ENCODE assay signal across 8 mouse cellular contexts in the genomic region with DNA sequence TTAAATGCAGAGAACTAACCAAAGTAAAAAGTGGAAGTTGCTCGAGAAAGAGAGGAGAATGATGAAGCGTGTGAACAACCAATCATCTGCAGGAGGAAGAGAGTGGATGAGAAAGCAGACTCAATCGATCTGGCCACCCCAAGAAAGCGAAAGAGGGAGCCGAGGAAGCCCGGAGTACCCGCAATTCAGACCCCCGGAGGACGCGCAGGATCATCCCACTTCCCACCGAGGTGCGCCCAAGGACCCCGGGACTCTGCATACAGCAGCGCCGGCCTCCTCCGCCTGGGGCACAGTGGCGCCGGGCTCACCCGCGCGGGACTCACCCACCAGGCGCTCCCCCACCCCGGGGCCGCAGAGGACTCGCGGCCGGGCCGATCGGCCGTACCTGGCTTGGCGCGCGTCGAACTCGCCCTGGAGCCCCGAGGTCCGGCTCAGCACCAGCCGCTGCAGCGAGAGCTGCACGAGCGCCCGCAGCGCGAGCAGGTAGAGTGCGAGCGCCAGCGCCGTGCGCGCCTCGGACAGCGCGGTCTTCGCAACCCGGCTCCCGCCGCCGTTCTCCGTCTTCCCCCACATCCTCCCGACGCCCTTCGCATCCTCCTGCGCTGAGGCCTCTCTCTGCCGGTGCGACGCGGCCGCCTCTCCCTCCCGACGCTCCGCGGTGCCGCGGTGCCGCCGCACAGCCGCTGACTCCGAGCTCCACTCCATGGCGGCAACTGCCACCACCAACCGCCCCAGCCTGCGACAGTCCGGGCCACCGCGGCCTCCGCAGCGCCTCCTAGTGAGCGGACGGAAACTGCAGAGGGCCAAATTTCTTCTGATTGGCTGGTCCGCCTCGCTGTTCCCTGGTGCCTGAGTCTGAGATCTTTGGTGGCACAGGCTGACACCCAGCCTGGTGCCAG. TPM values are rescaled to one million over a fixed set of nuclear protein-coding genes. Genes with fewer than 3 reads are reported as not detected.
DNase-seq lines count a peak whose midpoint lies in the region; ATAC-seq and TF ChIP-seq lines count a peak whose summit lies in the region.

A gene (minus strand): TSS at position 765 of the 899 bp plus-strand sequence.

- no peaks in the 10 kb centered on the region; the same call in 1 of the 2 replicates for H3K36me3 ChIP-seq in forebrain, embryonic 15.5 days

- intact Hi-C loops in heart, postnatal 25 days (cut with DNase I) = no loop called here

- peak within 1 kb of the TSS; percentile 62 for H3K4me2 ChIP-seq in forebrain, embryonic 15.5 days (replicated peaks)

- peak; percentile 87 for DNase-seq in ES-CJ7 (ENCODE audit: low read depth, low spot score)
- DNase-seq in cerebellum, adult 11 months = peak; percentile 98
- DNase-seq in heart, postnatal 25 days (ENCODE audit: low spot score) = peak; percentile 86
- DNase-seq in layer of hippocampus, adult 18-20 months (ENCODE audit: low spot score in 2 of 2) = peak; percentile 97 to 99
- peak; percentile 96 for DNase-seq in lung, adult 2 months
- peak; percentile 90 for DNase-seq in thymus, adult 18-20 months

- TF ChIP-seq POLR2A in lung, adult 2 months (IDR thresholded peaks at IDR 0.05; ENCODE audit: borderline replicate concordance, extremely low read depth, low read depth, low read length) = peak; percentile 66; the same call in 1 of the 2 replicates

- peak; percentile 68 for TF ChIP-seq CTCF in lung, adult 2 months (IDR thresholded peaks at IDR 0.05; ENCODE audit: insufficient read depth, low read length)

- peak; percentile 96 for ATAC-seq in forebrain, embryonic 15.5 days (replicated peaks)
- peak; percentile 94 for ATAC-seq in neutrophil, adult 5-6 weeks (ENCODE audit: extremely low read depth, insufficient number of reproducible peaks, low FRiP score, poor library complexity, severe bottlenecking)

- H3K27me3 ChIP-seq in forebrain, embryonic 15.5 days = no peaks in the 10 kb centered on the region

- peak within 1 kb of the TSS; percentile 93 for H3K27ac ChIP-seq in forebrain, embryonic 15.5 days (replicated peaks)

- peaks cover 5% of the 10 kb centered on the region for H3K4me1 ChIP-seq in forebrain, embryonic 15.5 days
- no peaks in the 10 kb centered on the region for H3K4me1 ChIP-seq in lung, adult 2 months (ENCODE audit: control insufficient read depth, insufficient read depth, low read length)

- peak within 1 kb of the TSS; percentile 98 for H3K4me3 ChIP-seq in forebrain, embryonic 15.5 days
- peak within 1 kb of the TSS; percentile 85 for H3K4me3 ChIP-seq in lung, adult 2 months (replicated peaks; ENCODE audit: extremely low read depth, low read depth, low read length)

- WGBS in forebrain, embryonic 15.5 days = under 1% methylated on average over 70 of the region's 90 CpGs
- WGBS in lung, adult 2 months = under 1% methylated on average over 87 of the region's 90 CpGs

- H3K9ac ChIP-seq in forebrain, embryonic 15.5 days (replicated peaks) = peak within 1 kb of the TSS; percentile 86

- H3K9me3 ChIP-seq in forebrain, embryonic 15.5 days = no peaks in the 10 kb centered on the region

RNA-seq across cellular contexts. Expression of the gene that starts here (rescaled TPM):
- polyA plus RNA-seq in forebrain, embryonic 15.5 days (2015; fragmentation: Nextera tagmentation; extraction: Ambion mirVana) = 7.1 and 8.0 TPM in 2 replicates
- total RNA-seq in heart, postnatal 25 days (2021) = 1 to 10 TPM; 8.8 to 9.4 TPM
- total RNA-seq in layer of hippocampus, adult 18-20 months (2021) = 10 to 100 TPM; 52.2 to 58.4 TPM
- polyA plus RNA-seq in lung, adult 2 months (2012; rRNA removed) = 11.0 and 15.7 TPM in 2 replicates
- total RNA-seq in neutrophil, adult 5-6 weeks (2017) = 24.7 and 27.1 TPM in 2 replicates

Comparison
In these comparisons a context has a peak if more than half of its experiments do, and no peak if none do; other contexts are left out.
1. Peak in every context shown above with its lines: DNase-seq, ATAC-seq, H3K4me3 ChIP-seq and H3K27ac ChIP-seq.